In genomic region chr13:11005374-11005773, GRCm38 (mm10) we compare ENCODE assay signal across 17 mouse cellular contexts.
"Had no signal": no experiment of that assay in that cellular context is flagged by ENCODE, and none has a peak within 500 bp of the region (broad histone marks: within the 10 kb centered on the region; RNA-seq: fewer than 3 reads in every experiment).

No protein-coding gene starts in this region.

- H3K4me1 ChIP-seq: lung, embryonic 15.5 days; midbrain, embryonic 12.5 days; neural tube, embryonic 13.5 days; neural tube, embryonic 15.5 days; stomach, embryonic 15.5 days had no signal

- H3K36me3 ChIP-seq: lung, embryonic 15.5 days; midbrain, embryonic 10.5 days; midbrain, embryonic 12.5 days; neural tube, embryonic 13.5 days; neural tube, embryonic 15.5 days; stomach, embryonic 15.5 days had no signal

- H3K9ac ChIP-seq: lung, embryonic 15.5 days; midbrain, embryonic 12.5 days; neural tube, embryonic 13.5 days; neural tube, embryonic 15.5 days; stomach, embryonic 15.5 days had no signal

- DNase-seq: lung, adult 2 months; lung, postnatal 4 days; midbrain, embryonic 14.5 days; retina, postnatal 1 day; right cerebral cortex, adult 18-20 months; right cerebral cortex, postnatal 14 days; thymus, adult 2 months; thymus, postnatal 25 days; thymus, postnatal 4 days had no signal

- H3K27me3 ChIP-seq: lung, embryonic 15.5 days; midbrain, embryonic 12.5 days; neural tube, embryonic 13.5 days; neural tube, embryonic 15.5 days; stomach, embryonic 15.5 days had no signal

- H3K4me3 ChIP-seq: lung, embryonic 15.5 days; midbrain, embryonic 10.5 days; midbrain, embryonic 12.5 days; myocyte; neural tube, embryonic 13.5 days; neural tube, embryonic 15.5 days; stomach, embryonic 15.5 days had no signal

- H3K27ac ChIP-seq: lung, embryonic 15.5 days; midbrain, embryonic 10.5 days; midbrain, embryonic 12.5 days; neural tube, embryonic 13.5 days; neural tube, embryonic 15.5 days; stomach, embryonic 15.5 days; stomach, postnatal 0 days had no signal

- H3K9me3 ChIP-seq: lung, embryonic 15.5 days; midbrain, embryonic 10.5 days; midbrain, embryonic 12.5 days; neural tube, embryonic 13.5 days; neural tube, embryonic 15.5 days; stomach, embryonic 15.5 days had no signal
